Mouse (Mus musculus) right cerebral cortex, postnatal 10 days (tissue): ENCODE measurements around the gene 1700012P22Rik.

Experiments used
- DNase-seq, 2 experiments: peaks; one replicate each; pipeline ENCODE4 v3.0.0; 2021; ENCODE audit warnings: low spot score in 2 of 2

The 1700012P22Rik gene

DNA sequence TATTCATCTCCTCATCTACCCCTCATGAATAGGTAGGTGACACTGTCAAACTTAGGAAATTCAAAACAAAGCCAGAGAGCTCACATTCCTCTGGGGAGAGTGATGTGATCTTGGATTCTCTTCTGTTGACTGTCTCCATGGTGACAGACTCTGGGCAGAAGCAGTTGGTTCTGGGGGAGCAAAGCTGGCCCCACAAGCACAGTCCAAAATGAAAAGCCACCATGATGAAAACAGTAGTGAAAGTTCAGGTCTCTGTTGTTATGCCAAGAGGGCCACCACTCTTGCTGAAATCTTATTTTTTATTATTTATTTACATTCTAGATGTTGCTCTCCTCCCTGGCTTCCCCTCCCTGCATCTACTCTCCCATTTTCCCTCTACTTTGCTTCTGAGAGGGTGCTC lies at the start of gene 1700012P22Rik:
TSS of gene 1700012P22Rik (minus strand) at position 101 of the 400 bp plus-strand sequence.
- DNase-seq = no peak

DNA sequence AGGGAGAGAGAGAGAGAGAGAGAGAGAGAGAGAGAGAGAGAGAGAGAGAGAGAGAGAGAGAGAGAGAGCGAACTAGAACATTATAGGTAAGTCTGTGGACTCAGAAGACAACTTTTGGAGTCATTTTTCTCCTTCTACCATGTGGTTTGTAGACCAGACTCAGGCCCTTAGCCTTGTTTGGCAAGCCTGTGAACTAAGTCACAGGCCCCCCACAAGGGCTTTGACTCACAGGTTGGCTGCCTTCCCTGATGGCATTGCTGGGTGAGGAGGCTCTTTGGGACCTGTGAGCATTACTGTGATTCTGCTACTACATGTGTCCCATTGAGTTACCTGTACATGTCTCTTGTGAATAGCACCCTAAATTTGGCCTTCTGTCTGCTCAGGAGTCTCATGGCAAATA lies 29.5 kb upstream of the 1700012P22Rik start:
- no peak for DNase-seq

DNA sequence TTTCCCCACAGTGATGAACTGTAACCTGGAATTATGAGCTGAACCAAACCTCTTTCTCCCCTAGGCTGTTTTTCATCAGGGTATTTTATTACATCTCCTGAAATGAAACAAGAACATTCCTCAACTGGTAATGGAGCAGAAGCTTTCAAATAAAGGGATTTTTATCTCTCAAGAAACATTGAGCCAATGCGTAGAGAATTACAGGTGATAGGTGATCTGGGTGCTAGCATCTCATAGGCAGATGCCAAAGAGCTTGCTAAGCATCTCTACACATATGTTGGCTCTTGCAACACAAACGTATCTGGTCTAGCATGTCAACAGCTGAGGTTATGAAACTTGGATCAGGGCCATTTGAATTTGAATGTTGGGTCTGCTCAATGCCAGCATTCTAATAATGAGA lies 26.6 kb upstream of the 1700012P22Rik start:
- no peak for DNase-seq

DNA sequence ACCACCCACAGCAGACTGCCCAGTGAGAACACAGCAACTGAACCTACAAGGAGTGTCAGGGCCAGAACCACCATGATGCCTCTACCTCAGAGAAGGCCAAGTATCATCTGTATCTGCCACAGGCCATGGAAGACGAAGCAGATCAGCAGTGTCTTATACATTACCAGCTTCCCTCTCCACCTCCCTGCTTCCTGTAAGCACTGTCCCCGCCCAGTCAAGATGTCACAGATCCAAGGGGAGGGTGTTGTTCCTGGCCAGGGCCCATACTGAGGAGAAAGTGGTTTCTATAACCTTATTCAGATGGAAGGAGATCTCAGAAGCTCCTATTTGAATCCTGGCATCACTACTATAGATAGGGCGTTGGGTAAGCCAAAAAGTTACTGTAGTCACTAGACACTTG lies 25.1 kb upstream of the 1700012P22Rik start, which contains the start of gene Aadacl3:
TSS of gene Aadacl3 (minus strand) at position 101 of the 400 bp plus-strand sequence.
- no peak for DNase-seq

- DNase-seq = no peak
These were observed 14.6 kb upstream of the 1700012P22Rik start, which contains the start of gene Gm9944 for GRCm38 (mm10) chr4:144453217-144453616. TSS of gene Gm9944 (minus strand) at chr4:144453317.

DNA sequence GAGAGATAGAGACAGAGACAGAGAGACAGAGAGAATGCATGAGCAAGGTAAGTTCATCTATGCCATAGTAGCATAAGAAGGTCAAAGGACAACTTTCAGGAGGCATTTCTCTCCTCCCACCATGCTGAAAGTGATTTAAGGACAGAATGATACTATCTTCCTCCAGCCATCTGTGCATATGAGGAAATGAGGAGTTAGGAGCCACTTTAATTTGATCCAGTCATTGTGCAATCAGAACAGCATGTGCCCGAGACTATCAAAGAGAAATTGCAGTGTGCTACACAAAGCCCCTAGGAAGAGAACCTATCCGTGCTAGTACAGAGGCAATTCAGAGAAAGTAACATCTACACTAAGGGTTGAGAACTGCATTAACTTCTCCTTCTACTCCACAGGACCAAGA lies 10.0 kb upstream of the 1700012P22Rik start:
- DNase-seq = no peak

- DNase-seq = no peak
These were observed 3.0 kb upstream of the 1700012P22Rik start for GRCm38 (mm10) chr4:144441582-144441981.

- no peak for DNase-seq
These were observed 2.5 kb upstream of the 1700012P22Rik start for GRCm38 (mm10) chr4:144441095-144441494.

GRCm38 (mm10) chr4:144433216-144433615 lies 5.4 kb downstream of the 1700012P22Rik start:
- DNase-seq = no peak

DNA sequence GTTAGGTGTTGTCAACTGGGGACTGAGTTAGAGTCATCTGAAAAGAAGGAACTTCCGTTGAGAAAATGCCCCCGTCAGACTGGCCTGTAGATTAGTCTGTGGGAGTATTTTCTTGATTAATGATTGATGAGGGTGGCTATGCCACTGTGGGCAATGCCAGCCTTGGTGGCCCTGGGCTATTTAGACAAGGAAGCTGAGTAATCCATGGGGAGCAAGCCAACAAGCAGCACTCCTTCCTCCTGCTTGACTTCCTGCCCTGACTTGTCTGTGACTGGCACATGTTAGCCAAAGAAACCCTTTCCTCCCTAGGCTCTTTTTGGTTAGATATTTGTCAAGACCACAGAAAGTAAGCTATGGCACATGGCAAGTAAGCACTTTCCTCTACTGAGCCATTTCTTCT lies 7.8 kb downstream of the 1700012P22Rik start:
- no peak for DNase-seq

- no peak for DNase-seq
These were observed 9.7 kb downstream of the 1700012P22Rik start for GRCm38 (mm10) chr4:144428868-144429267.

DNA sequence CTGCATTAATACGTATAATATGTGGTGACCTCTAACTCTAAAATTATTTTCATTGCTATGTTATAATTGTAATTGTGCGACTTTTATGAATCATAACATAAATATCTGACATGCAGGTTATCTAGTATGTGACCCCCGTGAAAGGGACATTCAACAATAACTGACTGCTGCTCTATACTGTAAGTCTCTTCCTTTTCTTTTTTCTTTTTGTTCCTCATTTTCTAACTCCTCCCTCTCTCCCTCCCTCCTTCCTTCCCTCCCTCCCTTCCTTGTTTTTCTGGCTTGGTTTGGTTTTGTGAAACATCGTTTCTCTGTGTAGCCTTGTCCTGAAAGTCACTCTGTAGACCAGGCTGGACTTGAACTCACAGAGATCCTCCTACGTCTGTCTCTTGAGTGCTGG lies 14.0 kb downstream of the 1700012P22Rik start:
- DNase-seq = no peak

DNA sequence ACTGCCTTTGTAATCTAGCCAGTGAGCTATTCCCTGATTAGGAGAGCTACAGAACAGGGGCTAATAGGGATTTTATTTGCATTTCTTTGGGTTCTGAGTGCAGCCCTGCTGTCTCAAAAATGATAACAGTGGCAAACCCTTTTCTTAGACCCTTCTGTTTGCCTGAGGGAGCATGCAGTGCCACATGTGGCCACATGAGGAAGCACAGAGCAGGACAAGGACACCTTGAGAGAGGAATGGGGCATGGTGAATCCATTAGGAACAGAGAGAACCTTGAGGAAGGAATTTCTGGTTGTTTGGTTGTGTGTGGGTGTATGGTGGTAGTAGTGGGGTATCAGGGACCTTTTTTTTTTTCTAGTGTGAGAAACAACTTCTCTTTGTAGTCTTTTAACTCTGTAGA lies 17.9 kb downstream of the 1700012P22Rik start:
- DNase-seq = no peak

GRCm38 (mm10) chr4:144408290-144408689 lies 30.3 kb downstream of the 1700012P22Rik start, which contains the start of gene Pramef12:
TSS of gene Pramef12 (minus strand) at chr4:144408464.
- no peak for DNase-seq

GRCm38 (mm10) chr4:144406261-144406660 lies 32.3 kb downstream of the 1700012P22Rik start:
- DNase-seq = no peak

- DNase-seq = no peak
These were observed 34.0 kb downstream of the 1700012P22Rik start for GRCm38 (mm10) chr4:144404456-144405086.

DNA sequence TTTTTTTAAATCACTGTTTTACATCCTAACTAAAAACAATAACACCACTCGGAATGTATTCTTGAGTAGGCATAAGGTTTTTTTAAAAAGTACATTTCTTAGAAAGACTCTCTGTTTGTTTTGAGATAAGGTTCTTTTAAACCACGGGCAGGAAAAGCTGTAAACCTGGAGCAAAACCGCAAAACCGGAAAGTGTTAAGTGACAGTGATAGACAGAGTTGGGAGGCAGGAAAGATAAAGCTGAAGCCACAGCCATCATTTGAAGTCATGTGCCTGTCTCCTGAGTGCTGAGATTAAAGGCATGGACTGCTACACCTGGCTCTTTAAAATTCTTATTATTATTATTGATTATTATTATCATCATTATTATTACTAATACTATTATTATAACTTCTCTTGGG lies 35.9 kb downstream of the 1700012P22Rik start:
- DNase-seq = no peak

- DNase-seq = no peak
These were observed 42.3 kb downstream of the 1700012P22Rik start for GRCm38 (mm10) chr4:144396316-144396715.

GRCm38 (mm10) chr4:144377911-144378310 lies 60.7 kb downstream of the 1700012P22Rik start, which contains the start of gene Pramef20:
TSS of gene Pramef20 (minus strand) at chr4:144377933.
- DNase-seq = no peak
